24 mouse cellular contexts compared by ENCODE assay signal in genomic region chr19:12496241-12496640, GRCm38 (mm10). TPM values are rescaled to one million over a fixed set of nuclear protein-coding genes. Genes with fewer than 3 reads are reported as not detected.
DNase-seq lines count a peak whose midpoint lies in the region; ATAC-seq lines count a peak whose summit lies in the region.
"Had no signal": no experiment of that assay in that cellular context is flagged by ENCODE, and none has a peak within 500 bp of the region (broad histone marks: within the 10 kb centered on the region; RNA-seq: fewer than 3 reads in every experiment).

No protein-coding gene starts in this region.

- peak; percentile 22 for DNase-seq in heart, embryonic 10.5 days (ENCODE audit: low spot score)
- DNase-seq in heart, postnatal 10 days, result no peak
- DNase-seq in neural tube, embryonic 11.5 days (ENCODE audit: low spot score), result no peak
- DNase-seq in neural tube, embryonic 10.5 days (ENCODE audit: extremely low spot score, low spot score), result no peak
- DNase-seq in layer of hippocampus, postnatal 36 days, result no peak
- no peak for DNase-seq in urinary bladder, postnatal 14 days (ENCODE audit: low spot score)
- DNase-seq: adrenal gland, postnatal 10 days; cerebellum, adult 18-20 months; cerebellum, postnatal 14 days; embryo, embryonic 11 days; gastrocnemius, postnatal 10 days; kidney, postnatal 25 days; right cerebral cortex, postnatal 25 days had no signal

- peaks cover 29% of the 10 kb centered on the region for H3K27me3 ChIP-seq in heart, embryonic 10.5 days (ENCODE audit: insufficient read depth, poor library complexity, severe bottlenecking)
- no peaks in the 10 kb centered on the region for H3K27me3 ChIP-seq in neural tube, embryonic 11.5 days (ENCODE audit: control insufficient read depth, insufficient read depth, low read length)
- no peaks in the 10 kb centered on the region for H3K27me3 ChIP-seq in hindbrain, embryonic 15.5 days
- H3K27me3 ChIP-seq: forebrain, embryonic 13.5 days had no signal

- no peak overlapping the region for H3K9ac ChIP-seq in neural tube, embryonic 11.5 days (ENCODE audit: low read length)
- no peak overlapping the region for H3K9ac ChIP-seq in hindbrain, embryonic 15.5 days
- H3K9ac ChIP-seq: embryonic facial prominence, embryonic 13.5 days; forebrain, embryonic 13.5 days had no signal

- no peak overlapping the region for H3K4me3 ChIP-seq in heart, embryonic 10.5 days
- no peak overlapping the region for H3K4me3 ChIP-seq in neural tube, embryonic 11.5 days (ENCODE audit: low read depth, low read length)
- H3K4me3 ChIP-seq in hindbrain, embryonic 15.5 days, result no peak overlapping the region
- H3K4me3 ChIP-seq: embryonic facial prominence, embryonic 13.5 days; erythroblast, embryonic 14.5 days; forebrain, embryonic 13.5 days; layer of hippocampus, adult 2 months had no signal

- 0 out of 2 replicates have a peak, but pooled peaks cover 4% of the 10 kb centered on the region for H3K36me3 ChIP-seq in heart, embryonic 10.5 days
- peaks cover 4% of the 10 kb centered on the region for H3K36me3 ChIP-seq in neural tube, embryonic 11.5 days (ENCODE audit: control insufficient read depth, insufficient read depth, low read length)
- H3K36me3 ChIP-seq in hindbrain, embryonic 15.5 days, result peaks cover 10% of the 10 kb centered on the region

- intact Hi-C loops in heart, postnatal 10 days (cut with DNase I), result no loop called here

- 0 out of 2 replicates have a peak, but pooled peaks cover 12% of the 10 kb centered on the region for H3K4me1 ChIP-seq in heart, embryonic 10.5 days
- peaks cover 36% of the 10 kb centered on the region for H3K4me1 ChIP-seq in neural tube, embryonic 11.5 days (ENCODE audit: control insufficient read depth, insufficient read depth, low read length)
- H3K4me1 ChIP-seq in hindbrain, embryonic 15.5 days (replicated peaks), result peaks cover 75% of the 10 kb centered on the region

- H3K27ac ChIP-seq in heart, embryonic 10.5 days, result no peak overlapping the region
- peak overlapping the region; percentile 78 for H3K27ac ChIP-seq in neural tube, embryonic 11.5 days (ENCODE audit: low read depth, low read length)
- peak overlapping the region; percentile 54; the same call in 1 of the 2 replicates for H3K27ac ChIP-seq in hindbrain, embryonic 15.5 days (replicated peaks)
- H3K27ac ChIP-seq: embryonic facial prominence, embryonic 13.5 days; forebrain, embryonic 13.5 days; layer of hippocampus, adult 2 months; macrophage had no signal

- H3K4me2 ChIP-seq in neural tube, embryonic 11.5 days (ENCODE audit: low read depth), result peak overlapping the region; percentile 13
- H3K4me2 ChIP-seq in hindbrain, embryonic 15.5 days, result peak overlapping the region; percentile 9; the same call in 1 of the 2 replicates
- H3K4me2 ChIP-seq: embryonic facial prominence, embryonic 13.5 days; forebrain, embryonic 13.5 days; heart, embryonic 11.5 days had no signal

- no peaks in the 10 kb centered on the region for H3K9me3 ChIP-seq in heart, embryonic 10.5 days
- no peaks in the 10 kb centered on the region for H3K9me3 ChIP-seq in neural tube, embryonic 11.5 days (ENCODE audit: control insufficient read depth, low read length)
- H3K9me3 ChIP-seq in hindbrain, embryonic 15.5 days, result no peaks in the 10 kb centered on the region
- H3K9me3 ChIP-seq: embryonic facial prominence, embryonic 13.5 days; forebrain, embryonic 13.5 days had no signal

- no peak for ATAC-seq in neural tube, embryonic 11.5 days (ENCODE audit: insufficient read depth, low FRiP score, low TSS enrichment)
- ATAC-seq in hindbrain, embryonic 15.5 days (ENCODE audit: low FRiP score, low read depth), result no peak
- ATAC-seq: activated CD4-positive, CD25-positive, alpha-beta regulatory T cell, adult 4 months; forebrain, embryonic 13.5 days; intestine, postnatal 0 days; lung, postnatal 0 days had no signal

- 84% methylated on average over 2 of the region's 2 CpGs for WGBS in heart, embryonic 10.5 days
- WGBS in neural tube, embryonic 11.5 days, result 60% methylated on average over 2 of the region's 2 CpGs
- WGBS in hindbrain, embryonic 15.5 days, result 30% methylated on average over 2 of the region's 2 CpGs

RNA-seq across cellular contexts. Expression of gene Dtx4, which starts 5.0 kb away (rescaled TPM):
- polyA plus RNA-seq in heart, embryonic 10.5 days (2016; fragmentation: Nextera tagmentation; extraction: Ambion mirVana), result 0.91 and 2.9 TPM in 2 replicates
- 10 to 100 TPM in 1 of 2 experiments, 1 to 10 TPM in 1; 9.6 to 10.7 TPM for total RNA-seq in heart, postnatal 10 days (2021)
- polyA plus RNA-seq in neural tube, embryonic 11.5 days (2014; fragmentation: Nextera tagmentation; extraction: Ambion mirVana), result 60.1 and 71.8 TPM in 2 replicates
- polyA plus RNA-seq in hindbrain, embryonic 15.5 days (2015; fragmentation: Nextera tagmentation; extraction: Ambion mirVana), result 40.0 and 42.2 TPM in 2 replicates
- 10 to 100 TPM; 33.6 to 36.6 TPM for total RNA-seq in layer of hippocampus, postnatal 36 days (2021)

RNA-seq across cellular contexts. Expression of gene Mpeg1, which starts 35.7 kb away (rescaled TPM):
- polyA plus RNA-seq in heart, embryonic 10.5 days (2016; fragmentation: Nextera tagmentation; extraction: Ambion mirVana), result 0.05 TPM in 1 of 2 replicates, not detected in the other
- total RNA-seq in heart, postnatal 10 days (2021), result 1 to 10 TPM; 4.8 to 5.3 TPM
- polyA plus RNA-seq in neural tube, embryonic 11.5 days (2014; fragmentation: Nextera tagmentation; extraction: Ambion mirVana), result 1.1 and 1.2 TPM in 2 replicates
- 0.61 and 0.88 TPM in 2 replicates for polyA plus RNA-seq in hindbrain, embryonic 15.5 days (2015; fragmentation: Nextera tagmentation; extraction: Ambion mirVana)
- total RNA-seq in layer of hippocampus, postnatal 36 days (2021), result 1 to 10 TPM; 6.7 to 7.4 TPM
- total RNA-seq: MEL had no signal

RNA-seq across cellular contexts. Expression of gene Fam111a, which starts 49.3 kb away (rescaled TPM):
- polyA plus RNA-seq in heart, embryonic 10.5 days (2016; fragmentation: Nextera tagmentation; extraction: Ambion mirVana), result 20.4 and 21.3 TPM in 2 replicates
- 10 to 100 TPM in 1 of 2 experiments, 1 to 10 TPM in 1; 9.8 to 12.1 TPM for total RNA-seq in heart, postnatal 10 days (2021)
- 22.5 and 24.5 TPM in 2 replicates for polyA plus RNA-seq in neural tube, embryonic 11.5 days (2014; fragmentation: Nextera tagmentation; extraction: Ambion mirVana)
- polyA plus RNA-seq in hindbrain, embryonic 15.5 days (2015; fragmentation: Nextera tagmentation; extraction: Ambion mirVana), result 6.6 and 7.9 TPM in 2 replicates
- 1 to 10 TPM; 1.3 to 1.6 TPM for total RNA-seq in layer of hippocampus, postnatal 36 days (2021)

Comparison
In these comparisons a context has a peak if more than half of its experiments do, and no peak if none do; other contexts are left out.
1. RNA of gene Dtx4, which starts 5.0 kb away (polyA plus RNA-seq): 60.1 to 71.8 TPM in neural tube, embryonic 11.5 days and 40.0 to 42.2 TPM in hindbrain, embryonic 15.5 days; 0.91 to 2.9 TPM in heart, embryonic 10.5 days; every median in the first group is over 10 times any median in the second.